Mouse (Mus musculus): ENCODE results near the gene Ttc28.

- TF ChIP-seq CTCF (IDR thresholded peaks at IDR 0.05; ENCODE audit: borderline replicate concordance, insufficient read depth, low read depth, low read length) = no peak
- no peak for TF ChIP-seq POLR2A (IDR thresholded peaks at IDR 0.05; ENCODE audit: borderline replicate concordance, insufficient read depth, low read length)
Observed at GRCm38 (mm10) chr5:111288486-111288885, 408.9 kb downstream of the Ttc28 start.
